Mouse (Mus musculus) E14TG2a.4 (cell line): ENCODE results near the gene Nrf1.

ENCODE experiments used
- H3K27me3 ChIP-seq: 2 replicates; pipeline ENCODE4 v1.6.1; 2014; ENCODE audit warnings: low read length, control low read depth; ENCODE audit not compliant: insufficient read depth
- H3K36me3 ChIP-seq: 2 replicates; pipeline ENCODE4 v1.6.1; 2014; ENCODE audit warnings: low read length, control low read depth; ENCODE audit not compliant: insufficient read depth
- H3K4me1 ChIP-seq: replicated peaks from 2 replicates; pipeline ENCODE4 v1.6.1; 2014; ENCODE audit warnings: low read depth, low read length, control low read depth
- H3K4me3 ChIP-seq: replicated peaks from 2 replicates; pipeline ENCODE4 v1.5.1; 2014; ENCODE audit warnings: mild to moderate bottlenecking, low read length
- H3K9me3 ChIP-seq: 2 replicates; pipeline ENCODE4 v1.6.1; 2014; ENCODE audit warnings: low read length, control low read depth
- CTCF ChIP-seq: conservative IDR thresholded peaks from 2 replicates; pipeline ENCODE4 v1.5.1; 2014; ENCODE audit warnings: low read length
- NANOG ChIP-seq: IDR thresholded peaks from 2 replicates; pipeline ENCODE4 v1.6.1; 2014; ENCODE audit warnings: borderline replicate concordance, low read length, mixed read lengths
- POU5F1 ChIP-seq: IDR thresholded peaks from 2 replicates; pipeline ENCODE4 v1.6.1; 2014; ENCODE audit warnings: low read length, borderline replicate concordance

Gene Nrf1

DNA sequence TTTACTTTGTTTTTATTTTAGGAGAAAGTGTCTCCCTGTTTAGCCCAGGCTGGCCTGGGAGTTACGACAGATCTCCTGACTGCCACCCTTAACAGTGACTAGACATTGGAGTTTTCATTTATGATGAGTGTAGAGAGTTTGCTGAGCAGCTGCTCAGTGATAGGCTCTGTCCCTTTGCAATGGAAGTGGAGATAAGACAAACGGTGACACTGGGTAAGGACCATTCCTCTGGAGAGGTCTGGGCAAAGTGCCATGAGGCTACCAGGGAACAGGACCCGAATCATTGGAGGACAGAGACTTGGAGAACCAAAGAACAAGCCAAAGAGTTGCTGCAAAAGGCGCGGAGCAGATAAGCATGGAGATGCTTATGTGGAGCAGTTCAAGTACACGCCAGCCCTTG lies 100.0 kb downstream of the Nrf1 start:
- no peak for TF ChIP-seq CTCF
- no peak for TF ChIP-seq NANOG
- no peak for TF ChIP-seq POU5F1
- Histone ChIP-seq H3K9me3 (no peaks in the 10 kb centered on the region), H3K4me1 (peaks cover 64% of the 10 kb centered on the region), H3K36me3 (peaks cover 49% of the 10 kb centered on the region), H3K27me3 (no peaks in the 10 kb centered on the region), H3K4me3 (no peak overlapping the region)

DNA sequence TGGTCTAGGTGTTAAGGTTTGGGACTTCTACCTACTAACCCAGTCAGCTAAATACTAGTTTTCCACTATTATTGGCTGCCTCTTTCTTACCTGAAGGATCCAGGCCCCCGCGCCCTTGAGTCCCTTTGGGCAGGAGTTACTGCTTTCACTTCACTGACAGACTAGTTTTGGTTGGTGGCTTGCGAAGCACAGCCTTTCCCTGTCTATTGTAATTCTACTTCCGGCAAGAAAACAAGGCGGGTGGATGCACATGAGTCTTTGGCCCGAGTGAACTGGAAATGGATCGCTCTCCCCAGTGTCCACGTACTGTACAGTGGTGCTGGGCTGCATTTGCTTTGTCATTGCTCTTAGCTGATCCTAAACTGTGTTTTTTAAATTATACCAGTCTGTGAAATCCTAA lies 102.7 kb downstream of the Nrf1 start:
- H3K36me3 ChIP-seq, result peaks cover 24% of the 10 kb centered on the region
- TF ChIP-seq NANOG (no peak), POU5F1 (no peak), CTCF (no peak)
- H3K9me3 ChIP-seq, result no peaks in the 10 kb centered on the region
- H3K27me3 ChIP-seq, result no peaks in the 10 kb centered on the region
- no peak overlapping the region for H3K4me3 ChIP-seq
- H3K4me1 ChIP-seq, result peaks cover 87% of the 10 kb centered on the region

DNA sequence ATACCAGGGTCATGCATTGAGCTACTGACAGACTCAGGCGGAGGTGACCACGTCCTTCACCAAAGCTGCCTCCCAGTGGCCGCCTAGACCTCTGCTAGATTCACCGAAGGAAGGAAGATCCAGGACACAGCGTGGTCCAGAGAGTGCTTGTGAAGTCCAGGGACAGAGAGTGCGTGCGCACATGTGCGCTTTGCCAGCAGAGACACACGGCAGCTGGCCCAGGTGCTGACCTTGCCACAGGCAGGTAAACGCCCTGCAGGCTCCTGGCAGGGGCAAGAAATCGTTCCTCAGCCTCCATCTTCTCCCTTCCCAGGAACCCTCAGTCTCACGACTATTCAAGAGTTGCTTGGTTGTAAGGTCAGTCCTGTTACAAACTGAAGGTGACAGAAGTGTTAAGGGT lies 104.4 kb downstream of the Nrf1 start:
- no peaks in the 10 kb centered on the region for H3K9me3 ChIP-seq
- no peaks in the 10 kb centered on the region for H3K27me3 ChIP-seq
- TF ChIP-seq CTCF (no peak), POU5F1 (no peak), NANOG (no peak)
- peaks cover 94% of the 10 kb centered on the region for H3K4me1 ChIP-seq
- H3K4me3 ChIP-seq, result peak overlapping the region; percentile 11; the same call in 1 of the 2 replicates
- H3K36me3 ChIP-seq, result peaks cover 19% of the 10 kb centered on the region

DNA sequence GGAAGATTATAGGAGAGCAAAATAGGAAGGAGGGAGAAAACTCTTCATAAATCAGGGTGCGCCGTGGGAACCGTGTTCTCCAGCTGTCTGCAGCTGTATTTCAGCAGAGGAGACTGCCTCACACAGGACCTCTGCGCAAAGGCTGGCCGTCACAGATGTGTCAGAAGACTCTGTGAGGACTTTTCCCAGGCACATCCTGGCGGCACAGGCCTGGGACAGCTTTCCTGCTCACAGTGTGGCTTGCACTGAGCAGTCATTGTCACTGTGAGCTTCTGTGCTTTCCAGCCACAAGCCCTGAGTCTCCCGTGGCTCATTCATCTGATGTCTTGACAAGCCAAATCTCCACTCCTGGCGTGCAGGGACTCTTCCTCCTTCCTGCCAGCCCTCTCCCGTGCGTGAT lies 104.9 kb downstream of the Nrf1 start:
- H3K9me3 ChIP-seq, result no peaks in the 10 kb centered on the region
- no peak for TF ChIP-seq POU5F1
- no peak for TF ChIP-seq NANOG
- TF ChIP-seq CTCF, result no peak
- H3K27me3 ChIP-seq, result no peaks in the 10 kb centered on the region
- H3K4me3 ChIP-seq, result 0 out of 2 replicates have a peak overlapping the region, but pooled peaks have one; percentile 11
- H3K36me3 ChIP-seq, result peaks cover 15% of the 10 kb centered on the region
- H3K4me1 ChIP-seq, result peaks cover 96% of the 10 kb centered on the region

DNA sequence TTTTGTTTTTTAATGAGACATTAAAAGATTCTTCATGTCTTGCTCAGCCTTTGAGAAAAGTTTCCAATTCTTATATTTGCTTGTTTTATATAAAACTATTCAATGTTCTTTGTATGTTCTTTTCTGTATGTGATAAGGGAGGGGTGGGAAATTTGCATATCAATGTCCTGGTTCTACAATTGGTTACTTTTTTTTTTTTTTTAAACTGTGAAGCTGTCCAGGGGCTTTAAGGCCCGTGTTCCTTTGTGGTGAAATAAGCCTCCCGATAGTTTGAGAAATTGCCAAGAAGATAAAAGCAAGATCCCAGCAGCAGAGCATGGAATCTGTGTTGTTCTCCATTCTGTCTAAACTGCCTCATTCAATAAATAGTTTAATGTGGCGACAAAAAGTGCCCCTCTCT lies 105.3 kb downstream of the Nrf1 start:
- H3K9me3 ChIP-seq, result no peaks in the 10 kb centered on the region
- 0 out of 2 replicates have a peak overlapping the region, but pooled peaks have one; percentile 2 for H3K4me3 ChIP-seq
- TF ChIP-seq POU5F1, result no peak
- no peak for TF ChIP-seq NANOG
- no peak for TF ChIP-seq CTCF
- no peaks in the 10 kb centered on the region for H3K27me3 ChIP-seq
- H3K4me1 ChIP-seq, result peaks cover 96% of the 10 kb centered on the region
- H3K36me3 ChIP-seq, result peaks cover 15% of the 10 kb centered on the region

DNA sequence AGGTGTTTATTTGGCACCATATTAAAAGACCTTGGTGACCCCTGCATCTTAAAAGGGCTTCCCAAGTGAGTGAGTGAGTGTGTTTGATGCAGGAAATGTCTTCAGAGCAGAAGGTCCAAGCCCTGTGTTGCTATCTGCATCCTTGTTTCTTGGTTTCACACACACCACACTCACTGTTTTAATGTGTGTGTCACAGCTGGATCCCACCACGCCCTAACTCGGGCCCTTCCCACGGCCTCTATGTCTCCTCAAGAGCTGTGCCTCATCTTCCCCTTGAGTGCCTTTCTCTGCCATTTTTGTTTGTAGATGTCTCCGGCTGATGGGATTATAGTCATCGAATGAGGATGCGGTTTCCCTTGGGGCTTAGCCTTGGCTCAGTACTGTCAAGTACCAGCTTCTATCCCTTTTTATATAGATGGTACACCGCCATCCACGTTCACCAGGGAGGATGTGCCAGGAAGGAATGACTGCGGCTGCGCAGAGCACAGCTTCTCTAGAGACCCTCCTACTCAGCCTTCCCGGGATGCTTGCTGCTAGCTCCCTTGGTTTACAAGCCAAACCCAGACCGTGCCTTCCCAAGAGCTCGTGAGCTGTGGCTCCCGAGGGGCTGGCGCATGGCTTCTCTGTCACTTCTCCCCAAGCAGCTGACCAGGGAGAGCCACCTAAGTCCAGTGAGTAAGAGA lies 106.1 kb downstream of the Nrf1 start:
- TF ChIP-seq NANOG (no peak), POU5F1 (no peak), CTCF (no peak)
- peaks cover 14% of the 10 kb centered on the region; the same call in 1 of the 2 replicates for H3K36me3 ChIP-seq
- H3K9me3 ChIP-seq, result no peaks in the 10 kb centered on the region
- H3K4me3 ChIP-seq, result peak overlapping the region; percentile 29
- peaks cover 97% of the 10 kb centered on the region for H3K4me1 ChIP-seq
- H3K27me3 ChIP-seq, result no peaks in the 10 kb centered on the region

DNA sequence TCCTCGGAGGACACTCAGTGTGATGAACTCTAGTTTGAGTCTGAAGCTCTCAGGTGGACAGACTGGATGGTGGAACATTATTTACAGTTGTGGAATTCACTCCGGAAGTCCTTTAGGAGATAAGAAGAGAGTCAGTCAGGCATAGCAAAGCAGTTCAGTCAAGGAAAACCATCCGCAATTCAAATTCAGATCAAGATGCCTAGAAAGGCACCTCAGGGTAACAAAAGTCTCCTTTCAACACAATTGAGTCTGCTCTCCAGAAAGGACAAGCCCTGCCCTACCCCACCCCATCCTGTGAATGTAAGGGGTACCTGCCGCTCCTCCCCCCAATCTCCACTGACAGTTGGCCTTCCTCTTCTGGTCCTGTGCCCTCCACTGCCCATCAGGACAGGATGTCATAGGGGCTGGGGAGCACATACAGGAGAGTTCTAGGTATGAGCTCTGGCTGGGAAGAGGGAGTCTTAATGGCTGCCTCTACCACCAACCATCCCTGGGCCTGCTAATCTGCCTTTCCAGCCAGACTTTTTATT lies 111.8 kb downstream of the Nrf1 start:
- no peak for TF ChIP-seq NANOG
- no peak for TF ChIP-seq POU5F1
- TF ChIP-seq CTCF, result no peak
- Histone ChIP-seq H3K9me3 (no peaks in the 10 kb centered on the region), H3K4me1 (peaks cover 90% of the 10 kb centered on the region), H3K27me3 (no peaks in the 10 kb centered on the region), H3K4me3 (peak overlapping the region; percentile 56), H3K36me3 (peaks cover 20% of the 10 kb centered on the region)

DNA sequence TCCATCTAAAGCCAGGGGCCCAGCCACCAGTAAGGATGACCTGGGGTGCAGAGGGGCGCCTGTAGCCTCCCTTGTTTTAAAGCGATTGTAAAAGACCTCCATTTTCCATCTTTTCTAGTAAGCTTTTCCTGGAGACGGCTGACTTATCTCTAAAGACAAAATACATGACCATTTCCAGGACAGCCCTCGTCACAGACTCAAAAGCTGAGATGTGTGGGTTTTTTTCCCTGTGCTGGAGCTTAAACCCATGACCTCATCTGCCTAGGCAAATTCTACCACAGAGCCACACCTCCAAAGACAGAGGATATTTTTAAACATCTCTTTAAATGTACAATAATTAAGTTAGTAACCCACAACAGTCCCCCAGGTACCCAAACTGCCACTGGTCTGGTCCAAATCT lies 112.6 kb downstream of the Nrf1 start:
- TF ChIP-seq NANOG, result no peak
- TF ChIP-seq CTCF, result no peak
- no peak for TF ChIP-seq POU5F1
- peaks cover 26% of the 10 kb centered on the region for H3K36me3 ChIP-seq
- H3K4me1 ChIP-seq, result peaks cover 89% of the 10 kb centered on the region
- H3K9me3 ChIP-seq, result no peaks in the 10 kb centered on the region
- H3K27me3 ChIP-seq, result no peaks in the 10 kb centered on the region
- H3K4me3 ChIP-seq, result peak overlapping the region; percentile 56
